Mouse (Mus musculus): ENCODE data around the gene Dhx40.

Gene Dhx40

GRCm38 (mm10) chr11:86807505-86807989 is at the start of gene Dhx40:
Gene Dhx40 (minus strand): TSS chr11:86807746.
- ATAC-seq (ENCODE audit: low TSS enrichment): peak; percentile 95

DNA sequence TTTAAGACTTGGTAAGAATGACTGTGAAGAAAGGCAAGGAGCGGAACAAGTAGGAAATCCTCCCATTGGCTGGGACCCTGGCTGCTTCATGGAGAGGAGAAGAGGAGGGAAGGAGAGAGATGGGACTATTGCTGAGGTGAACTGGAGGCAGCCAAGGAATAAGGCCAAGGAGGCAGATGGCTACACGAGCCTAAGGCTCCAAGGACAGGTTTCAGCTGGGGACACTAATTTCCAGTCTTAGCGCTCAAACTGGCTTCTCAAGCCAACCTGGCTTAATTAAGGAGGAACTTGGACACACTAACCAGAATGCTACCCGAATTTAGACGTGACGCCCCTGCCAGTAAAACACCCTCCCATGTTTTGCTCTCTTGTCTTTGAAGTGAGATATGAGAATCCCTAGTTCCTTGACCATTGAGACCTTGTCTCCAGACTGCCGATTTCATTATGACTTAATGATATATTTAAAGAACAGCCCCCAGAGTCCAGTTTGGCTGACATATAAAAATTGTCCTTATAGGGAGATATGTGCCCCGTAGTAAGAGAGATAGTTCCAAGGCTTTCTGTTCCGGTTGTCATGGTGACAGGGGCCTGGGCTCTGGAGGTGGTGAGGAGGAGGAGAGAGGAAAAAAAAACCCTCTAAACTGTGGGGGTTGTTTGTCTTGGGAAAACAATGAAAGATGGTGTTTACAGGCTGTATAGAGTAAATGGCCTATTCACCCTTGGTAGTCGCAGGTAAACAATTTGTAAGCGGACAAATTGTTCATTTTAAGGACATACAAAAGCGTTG is 48.3 kb upstream of the Dhx40 start:
- ATAC-seq (ENCODE audit: low TSS enrichment): no peak; the same call in 1 of the 2 replicates

DNA sequence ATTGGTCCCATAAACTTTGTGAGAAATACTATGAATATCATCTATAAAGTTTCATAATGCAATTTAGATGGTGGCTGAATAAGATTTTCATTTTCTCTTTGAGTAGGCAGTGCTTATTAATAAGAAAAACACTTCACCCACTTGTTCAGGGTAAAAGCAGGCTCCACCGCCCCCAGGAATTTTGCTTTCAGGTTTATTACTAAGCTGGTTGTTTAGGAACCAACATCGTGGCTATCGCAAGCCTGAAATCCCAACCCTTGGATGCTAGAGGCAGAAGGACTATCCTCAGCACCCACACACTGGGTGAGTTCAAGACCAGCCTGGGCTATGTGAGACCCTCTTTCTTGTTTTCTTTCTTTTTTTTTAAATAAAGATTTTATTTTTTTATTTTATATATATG is 45.5 kb upstream of the Dhx40 start:
- ATAC-seq (ENCODE audit: low TSS enrichment): no peak

- peak; percentile 20; the same call in 1 of the 2 replicates for ATAC-seq (ENCODE audit: low TSS enrichment)
Measured at GRCm38 (mm10) chr11:86852534-86853054, 45.0 kb upstream of the Dhx40 start.

DNA sequence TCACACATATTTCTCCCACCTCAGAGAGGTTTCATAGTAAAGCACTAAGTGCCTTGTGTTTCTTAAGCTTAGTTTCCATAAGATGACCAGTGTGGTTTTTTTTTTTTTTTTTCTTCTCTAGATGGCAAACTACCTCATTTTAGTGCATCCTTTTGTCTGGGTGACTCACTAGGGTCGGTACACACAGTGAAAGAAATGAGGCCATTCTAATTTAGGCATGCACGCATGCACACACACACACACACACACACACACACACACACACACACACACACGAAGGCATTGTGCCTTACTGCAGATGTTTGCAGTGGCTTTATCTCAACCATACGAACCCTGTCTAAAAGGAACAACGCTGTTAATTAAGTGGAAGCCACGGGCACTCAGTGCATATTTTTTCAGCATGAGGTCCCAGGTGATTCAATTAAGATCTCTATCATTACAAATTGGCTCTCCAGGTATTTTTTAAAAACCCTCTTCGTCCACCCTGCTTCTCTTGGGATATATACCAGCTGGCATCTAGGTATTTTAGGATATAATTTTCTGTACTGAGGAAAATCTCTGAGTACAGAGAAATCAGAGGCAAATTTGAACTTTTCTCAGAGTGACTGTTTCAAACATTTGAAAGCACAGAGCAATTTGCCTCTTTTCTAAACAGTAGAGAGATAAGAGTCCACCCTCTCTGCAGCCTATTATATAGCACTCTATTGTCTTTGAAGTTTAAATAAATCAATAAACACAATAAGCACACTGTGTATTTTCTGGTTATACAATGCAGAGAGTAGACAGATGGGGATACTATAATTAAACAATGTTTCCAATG is 44.4 kb upstream of the Dhx40 start:
- ATAC-seq (ENCODE audit: low TSS enrichment): 0 out of 2 replicates have a peak, but pooled peaks have one; percentile 20

- ATAC-seq (ENCODE audit: low TSS enrichment): peak; percentile 34; the same call in 1 of the 2 replicates
Measured at GRCm38 (mm10) chr11:86851234-86851671, 43.7 kb upstream of the Dhx40 start.

DNA sequence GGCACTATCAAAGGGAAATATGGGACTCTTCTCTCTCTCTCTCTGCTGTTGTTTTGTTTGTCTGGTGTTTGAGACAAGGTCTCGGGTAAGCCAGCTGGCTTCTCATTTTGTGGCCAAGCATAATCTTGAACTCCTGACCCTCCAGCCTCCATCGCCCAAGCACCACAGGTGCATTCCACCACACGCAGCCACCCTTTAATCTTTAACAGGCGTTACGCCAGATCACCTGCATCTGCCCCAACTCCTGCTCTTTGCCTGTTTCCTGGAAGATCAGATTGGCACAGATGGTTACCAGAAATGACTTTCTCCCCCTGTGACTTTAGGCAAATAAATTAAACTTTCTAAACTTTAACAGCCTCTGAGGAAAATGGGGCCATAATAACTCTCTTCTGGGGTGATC is 36.3 kb upstream of the Dhx40 start:
- ATAC-seq (ENCODE audit: low TSS enrichment): no peak

GRCm38 (mm10) chr11:86841261-86841660 is 33.7 kb upstream of the Dhx40 start:
- no peak for ATAC-seq (ENCODE audit: low TSS enrichment)

DNA sequence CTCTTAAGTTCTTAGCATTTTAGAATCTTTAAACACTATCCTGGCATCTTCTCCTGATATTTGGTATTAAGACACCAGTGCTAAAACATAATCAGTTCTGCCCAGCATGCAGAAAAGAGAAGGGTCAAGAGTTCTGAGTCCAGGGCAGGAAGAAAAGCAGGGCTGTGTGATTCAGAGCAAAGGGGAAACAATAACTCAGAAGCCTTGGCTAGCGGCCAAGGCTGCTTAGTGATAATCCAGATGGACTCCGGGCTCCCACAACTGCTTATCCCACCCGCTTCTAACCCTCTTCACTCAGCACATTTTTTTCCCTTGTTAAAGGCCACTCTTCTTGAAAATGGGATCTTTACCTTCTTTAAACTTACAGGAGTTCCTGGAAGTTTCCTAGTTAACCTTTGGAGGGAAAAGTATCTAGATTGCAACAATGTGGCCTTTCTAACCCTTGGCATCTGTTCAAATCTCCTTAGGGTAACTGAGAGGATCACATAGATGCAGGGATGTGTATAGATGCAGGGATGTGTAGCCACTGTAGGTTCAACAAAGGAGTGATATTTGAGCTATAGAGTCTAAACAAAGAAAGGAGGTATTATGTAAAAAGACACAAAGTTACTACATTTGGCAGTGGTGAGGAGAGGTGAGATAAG is 33.1 kb upstream of the Dhx40 start:
- ATAC-seq (ENCODE audit: low TSS enrichment): no peak

DNA sequence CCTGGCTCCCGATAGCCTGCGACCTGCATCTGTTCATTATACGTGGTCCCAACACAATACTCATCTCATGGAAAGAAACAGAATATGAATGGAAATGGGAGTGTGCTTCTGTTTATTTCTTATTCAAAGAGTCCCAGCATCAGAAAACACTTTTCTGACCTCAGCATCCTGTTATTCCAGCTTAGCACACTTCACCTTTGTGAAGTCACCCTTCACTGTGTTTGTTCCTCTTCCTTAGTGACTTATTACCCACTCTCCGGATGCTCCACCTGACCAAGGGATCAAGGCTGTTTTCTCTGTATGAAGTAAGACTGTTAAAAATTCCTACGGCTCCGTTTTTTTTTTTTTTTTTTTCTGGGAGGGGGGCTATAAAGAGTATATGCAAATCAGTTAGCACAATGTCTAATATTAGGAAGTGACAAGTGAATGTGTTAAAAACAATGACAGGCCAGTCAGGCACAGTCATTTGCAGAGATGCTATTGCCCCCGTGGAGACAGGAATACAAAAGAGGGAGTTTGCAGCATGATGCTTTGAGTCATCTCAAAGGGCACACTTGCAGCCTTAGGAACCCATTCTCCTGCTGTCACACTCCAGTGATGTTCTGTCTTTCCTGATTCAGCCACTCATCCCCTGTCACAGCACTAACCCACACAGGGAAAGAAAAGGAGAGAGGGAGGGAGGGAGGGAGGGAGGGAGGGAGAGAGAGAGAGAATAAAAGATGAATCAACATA is 32.3 kb upstream of the Dhx40 start:
- peak; percentile 27; the same call in 1 of the 2 replicates for ATAC-seq (ENCODE audit: low TSS enrichment)

DNA sequence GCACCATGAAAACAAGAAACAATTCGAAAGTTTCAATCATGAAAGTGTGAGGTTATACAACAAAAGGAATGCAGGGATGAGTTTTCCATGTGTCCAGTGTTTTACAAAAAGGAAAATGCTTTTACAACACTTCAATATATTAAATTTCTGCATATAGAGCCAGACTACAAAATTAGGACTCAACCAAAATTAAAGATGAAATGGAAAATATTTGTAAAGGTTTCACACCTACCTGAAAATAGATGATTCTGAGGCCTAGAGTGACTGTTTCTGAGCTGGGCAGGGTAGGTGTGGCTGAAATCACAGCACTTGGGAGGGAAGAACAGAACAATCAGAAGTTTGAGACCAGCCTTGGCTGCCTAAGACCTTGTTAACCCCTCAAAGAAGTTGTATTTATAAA is 31.2 kb upstream of the Dhx40 start:
- ATAC-seq (ENCODE audit: low TSS enrichment): no peak

GRCm38 (mm10) chr11:86836366-86836765 is 28.8 kb upstream of the Dhx40 start:
- ATAC-seq (ENCODE audit: low TSS enrichment): no peak

DNA sequence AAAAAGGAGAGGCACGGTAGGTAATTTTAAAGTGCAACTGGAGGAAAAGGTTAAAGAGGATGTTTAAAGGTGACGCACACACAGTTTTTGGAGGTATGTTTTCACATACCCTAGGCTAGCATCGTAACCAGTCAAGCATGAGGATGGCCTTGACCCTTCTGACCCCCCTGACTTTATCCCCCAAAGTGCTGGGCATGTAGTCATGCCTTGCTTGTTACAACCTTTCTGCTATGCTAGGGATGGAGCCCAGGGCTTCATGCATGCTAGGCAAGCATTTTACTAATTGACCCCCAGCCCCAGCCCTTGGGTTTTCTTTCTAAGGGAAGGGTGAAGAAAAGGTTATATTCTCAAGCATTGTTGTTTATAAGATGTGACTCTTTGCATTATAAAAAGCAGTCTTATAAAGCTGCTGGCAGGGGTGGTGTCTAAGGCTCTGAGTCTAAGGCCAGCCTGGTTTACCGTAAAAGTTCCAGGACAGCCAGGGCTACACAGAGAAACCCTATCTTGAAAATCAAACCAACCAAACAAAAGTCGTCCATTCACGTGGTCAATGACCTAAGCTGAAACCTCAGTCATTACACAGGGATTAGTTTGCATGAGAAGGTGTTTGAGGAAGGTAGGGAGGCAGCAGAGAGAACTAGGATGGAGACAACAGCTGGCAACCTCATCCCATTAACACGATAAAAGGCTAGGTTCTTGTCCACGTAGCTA is 27.2 kb upstream of the Dhx40 start:
- no peak for ATAC-seq (ENCODE audit: low TSS enrichment)

GRCm38 (mm10) chr11:86834050-86834449 is 26.5 kb upstream of the Dhx40 start:
- no peak for ATAC-seq (ENCODE audit: low TSS enrichment)

GRCm38 (mm10) chr11:86833153-86833552 is 25.6 kb upstream of the Dhx40 start:
- no peak for ATAC-seq (ENCODE audit: low TSS enrichment)

GRCm38 (mm10) chr11:86828396-86828795 is 20.9 kb upstream of the Dhx40 start:
- no peak for ATAC-seq (ENCODE audit: low TSS enrichment)

GRCm38 (mm10) chr11:86827476-86828245 is 20.1 kb upstream of the Dhx40 start:
- no peak for ATAC-seq (ENCODE audit: low TSS enrichment)

GRCm38 (mm10) chr11:86824433-86824832 is 16.9 kb upstream of the Dhx40 start:
- no peak for ATAC-seq (ENCODE audit: low TSS enrichment)

- no peak for ATAC-seq (ENCODE audit: low TSS enrichment)
Measured at GRCm38 (mm10) chr11:86822531-86822930, 15.0 kb upstream of the Dhx40 start.

DNA sequence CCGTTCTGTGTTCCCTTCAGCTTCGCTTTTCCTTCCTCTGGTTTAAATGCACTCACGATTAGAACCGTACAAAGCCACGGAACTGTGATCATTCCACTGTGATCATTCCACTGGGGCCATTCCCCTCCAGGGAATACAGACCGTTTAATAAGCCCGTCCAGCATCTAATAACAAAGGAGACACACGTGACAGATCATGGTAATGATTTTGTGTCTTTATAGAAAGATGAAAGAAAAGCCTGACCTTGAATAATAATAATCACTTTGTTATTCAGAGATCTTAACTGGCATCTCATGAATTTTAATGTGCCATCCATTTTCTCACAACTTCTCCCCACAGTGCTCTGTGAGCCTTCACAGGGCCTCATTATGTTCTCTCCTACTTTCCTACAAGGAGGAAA is 12.0 kb upstream of the Dhx40 start:
- ATAC-seq (ENCODE audit: low TSS enrichment): no peak

All from frontal cortex, adult (tissue).